Mouse (Mus musculus): ENCODE results near the gene Calm1. TPM values are rescaled to one million over a fixed set of nuclear protein-coding genes. Genes with fewer than 3 reads are reported as not detected.
"Not testable (repeated sequence)": the region's sequence is repeated elsewhere in the genome, so short reads cannot be mapped to it uniquely, and the experiment has no call there.

Gene Calm1
- polyA plus RNA-seq, 1 experiment from 2014 or later: 1,989 TPM

DNA sequence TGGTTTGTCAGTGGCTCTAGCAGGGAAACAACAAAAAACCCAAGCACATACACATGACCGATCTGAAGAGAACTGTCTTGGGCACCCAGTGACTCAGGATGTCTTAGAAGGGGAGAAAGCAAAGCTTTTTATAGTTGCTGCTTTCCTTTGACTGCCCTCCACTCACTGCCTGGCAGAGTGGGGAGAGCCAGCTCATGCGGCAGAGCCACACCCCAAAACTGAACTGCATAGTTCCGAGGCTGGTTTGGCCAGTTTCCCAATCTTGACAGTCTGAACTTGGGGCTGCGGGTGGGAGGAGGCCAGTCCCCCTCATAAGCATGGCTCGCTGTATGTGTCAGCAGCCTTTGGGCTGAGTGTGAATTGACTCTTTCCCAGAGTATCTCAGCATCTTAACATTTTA, 11.7 kb downstream of the Calm1 start:
- ATAC-seq (replicated peaks; ENCODE audit: low FRiP score, low TSS enrichment, low read depth) (peak; percentile 58), DNase-seq (ENCODE audit: low spot score) (no peak)
- Histone ChIP-seq H3K4me3 (ENCODE audit: low read depth, low read length) (no peak overlapping the region), H3K9me3 (ENCODE audit: control insufficient read depth, low read length) (peaks cover 5% of the 10 kb centered on the region; the same call in 1 of the 2 replicates), H3K9ac (ENCODE audit: low read length) (no peak overlapping the region), H3K27ac (ENCODE audit: low read depth) (0 out of 2 replicates have a peak overlapping the region, but pooled peaks have one; percentile 33), H3K36me3 (ENCODE audit: control insufficient read depth, insufficient read depth, low read length) (peaks cover 41% of the 10 kb centered on the region), H3K4me2 (ENCODE audit: low read length) (no peak overlapping the region), H3K27me3 (replicated peaks; ENCODE audit: control insufficient read depth, insufficient read depth, low read length) (no peaks in the 10 kb centered on the region), H3K4me1 (replicated peaks; ENCODE audit: control insufficient read depth, insufficient read depth, low read length) (peaks cover 14% of the 10 kb centered on the region)
- WGBS: 39% methylated on average over 5 of the region's 5 CpGs

DNA sequence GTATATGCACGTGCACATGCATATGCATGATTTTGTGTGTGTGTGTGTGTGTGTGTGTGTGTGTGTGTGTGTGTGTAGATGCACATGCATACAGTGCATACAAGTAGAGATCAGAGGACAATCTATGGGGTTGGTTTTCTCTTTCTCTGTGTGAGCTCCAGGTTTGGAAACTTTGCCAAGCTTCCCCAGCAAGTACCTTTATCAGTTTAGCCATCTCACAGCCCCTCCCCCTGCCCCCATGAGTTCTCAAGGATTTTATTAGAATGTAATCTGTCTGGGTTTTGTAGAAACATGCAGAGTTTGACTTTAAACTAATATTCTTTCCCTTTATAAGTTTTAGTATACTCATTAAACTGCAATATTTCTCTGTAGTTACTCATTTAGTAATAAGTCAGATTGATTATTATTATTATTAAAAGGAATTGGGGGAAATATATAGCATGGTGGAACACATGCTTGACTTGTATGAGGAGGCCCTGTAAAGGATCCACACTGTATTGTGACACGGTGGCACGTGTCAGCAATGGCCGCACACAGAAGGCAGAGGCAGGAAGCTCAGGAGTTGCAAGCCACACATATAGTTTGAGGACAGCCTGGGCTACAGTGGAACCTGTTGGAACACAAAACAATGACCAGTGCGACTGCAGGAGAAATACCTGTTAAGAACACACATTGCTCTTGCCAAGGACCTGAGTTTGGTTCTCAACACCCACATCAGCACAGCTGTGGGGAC, 12.4 kb downstream of the Calm1 start:
- peaks cover 5% of the 10 kb centered on the region; the same call in 1 of the 2 replicates for H3K9me3 ChIP-seq (ENCODE audit: control insufficient read depth, low read length)
- ATAC-seq (replicated peaks; ENCODE audit: low FRiP score, low TSS enrichment, low read depth) (no peak; the same call in 1 of the 2 replicates), DNase-seq (ENCODE audit: low spot score) (no peak)
- H3K36me3 ChIP-seq (ENCODE audit: control insufficient read depth, insufficient read depth, low read length): peaks cover 35% of the 10 kb centered on the region
- H3K4me2 ChIP-seq (ENCODE audit: low read length): no peak overlapping the region
- no peak overlapping the region for H3K4me3 ChIP-seq (ENCODE audit: low read depth, low read length)
- no peak overlapping the region for H3K9ac ChIP-seq (ENCODE audit: low read length)
- WGBS: 82% methylated on average over 5 of the region's 5 CpGs
- H3K27ac ChIP-seq (ENCODE audit: low read depth): no peak overlapping the region
- H3K27me3 ChIP-seq (replicated peaks; ENCODE audit: control insufficient read depth, insufficient read depth, low read length): no peaks in the 10 kb centered on the region
- H3K4me1 ChIP-seq (replicated peaks; ENCODE audit: control insufficient read depth, insufficient read depth, low read length): peaks cover 14% of the 10 kb centered on the region

- Histone ChIP-seq H3K4me2 (ENCODE audit: low read length) (no peak overlapping the region), H3K27ac (ENCODE audit: low read depth) (no peak overlapping the region), H3K9ac (ENCODE audit: low read length) (no peak overlapping the region), H3K9me3 (ENCODE audit: control insufficient read depth, low read length) (peaks cover 5% of the 10 kb centered on the region; the same call in 1 of the 2 replicates), H3K27me3 (replicated peaks; ENCODE audit: control insufficient read depth, insufficient read depth, low read length) (no peaks in the 10 kb centered on the region), H3K4me1 (replicated peaks; ENCODE audit: control insufficient read depth, insufficient read depth, low read length) (peaks cover 14% of the 10 kb centered on the region), H3K36me3 (ENCODE audit: control insufficient read depth, insufficient read depth, low read length) (peaks cover 27% of the 10 kb centered on the region), H3K4me3 (ENCODE audit: low read depth, low read length) (no peak overlapping the region)
- DNase-seq (ENCODE audit: low spot score): no peak
- no peak for ATAC-seq (replicated peaks; ENCODE audit: low FRiP score, low TSS enrichment, low read depth)
- WGBS: 49% methylated on average over 3 of the region's 3 CpGs
Observed at GRCm38 (mm10) chr12:100212397-100212796, 13.2 kb downstream of the Calm1 start.

GRCm38 (mm10) chr12:100213162-100213561, 13.9 kb downstream of the Calm1 start:
- H3K9ac ChIP-seq (ENCODE audit: low read length): no peak overlapping the region
- H3K4me1 ChIP-seq (replicated peaks; ENCODE audit: control insufficient read depth, insufficient read depth, low read length): peaks cover 14% of the 10 kb centered on the region
- WGBS: 75% methylated on average over 2 of the region's 2 CpGs
- H3K27me3 ChIP-seq (replicated peaks; ENCODE audit: control insufficient read depth, insufficient read depth, low read length): no peaks in the 10 kb centered on the region
- H3K36me3 ChIP-seq (ENCODE audit: control insufficient read depth, insufficient read depth, low read length): peaks cover 20% of the 10 kb centered on the region
- ATAC-seq (replicated peaks; ENCODE audit: low FRiP score, low TSS enrichment, low read depth) (no peak), DNase-seq (ENCODE audit: low spot score) (no peak)
- H3K9me3 ChIP-seq (ENCODE audit: control insufficient read depth, low read length): peaks cover 5% of the 10 kb centered on the region; the same call in 1 of the 2 replicates
- H3K4me3 ChIP-seq (ENCODE audit: low read depth, low read length): no peak overlapping the region
- no peak overlapping the region for H3K4me2 ChIP-seq (ENCODE audit: low read length)
- no peak overlapping the region for H3K27ac ChIP-seq (ENCODE audit: low read depth)

GRCm38 (mm10) chr12:100214156-100214555, 14.9 kb downstream of the Calm1 start:
- H3K27me3 ChIP-seq (replicated peaks; ENCODE audit: control insufficient read depth, insufficient read depth, low read length): no peaks in the 10 kb centered on the region
- H3K4me1 ChIP-seq (replicated peaks; ENCODE audit: control insufficient read depth, insufficient read depth, low read length): peaks cover 14% of the 10 kb centered on the region
- no peak overlapping the region for H3K4me3 ChIP-seq (ENCODE audit: low read depth, low read length)
- ATAC-seq (replicated peaks; ENCODE audit: low FRiP score, low TSS enrichment, low read depth) (no peak), DNase-seq (ENCODE audit: low spot score) (no peak)
- H3K9me3 ChIP-seq (ENCODE audit: control insufficient read depth, low read length): peaks cover 5% of the 10 kb centered on the region; the same call in 1 of the 2 replicates
- 95% methylated on average over 10 of the region's 10 CpGs for WGBS
- H3K9ac ChIP-seq (ENCODE audit: low read length): no peak overlapping the region
- H3K4me2 ChIP-seq (ENCODE audit: low read length): no peak overlapping the region
- peaks cover 11% of the 10 kb centered on the region for H3K36me3 ChIP-seq (ENCODE audit: control insufficient read depth, insufficient read depth, low read length)
- H3K27ac ChIP-seq (ENCODE audit: low read depth): no peak overlapping the region

- Histone ChIP-seq H3K4me2 (ENCODE audit: low read length) (no peak overlapping the region), H3K4me1 (replicated peaks; ENCODE audit: control insufficient read depth, insufficient read depth, low read length) (peaks cover 14% of the 10 kb centered on the region), H3K9ac (ENCODE audit: low read length) (no peak overlapping the region), H3K27ac (ENCODE audit: low read depth) (no peak overlapping the region), H3K4me3 (ENCODE audit: low read depth, low read length) (no peak overlapping the region), H3K36me3 (ENCODE audit: control insufficient read depth, insufficient read depth, low read length) (peaks cover 5% of the 10 kb centered on the region), H3K9me3 (ENCODE audit: control insufficient read depth, low read length) (peaks cover 5% of the 10 kb centered on the region; the same call in 1 of the 2 replicates), H3K27me3 (replicated peaks; ENCODE audit: control insufficient read depth, insufficient read depth, low read length) (no peaks in the 10 kb centered on the region)
- DNase-seq (ENCODE audit: low spot score): no peak
- ATAC-seq (replicated peaks; ENCODE audit: low FRiP score, low TSS enrichment, low read depth): no peak
- WGBS: 70% methylated on average over 3 of the region's 3 CpGs
Observed at GRCm38 (mm10) chr12:100214738-100215137, 15.5 kb downstream of the Calm1 start.

- H3K27me3 ChIP-seq (replicated peaks; ENCODE audit: control insufficient read depth, insufficient read depth, low read length); H3K4me1 ChIP-seq (replicated peaks; ENCODE audit: control insufficient read depth, insufficient read depth, low read length); H3K9ac ChIP-seq (ENCODE audit: low read length); H3K27ac ChIP-seq (ENCODE audit: low read depth); H3K9me3 ChIP-seq (ENCODE audit: control insufficient read depth, low read length); H3K36me3 ChIP-seq (ENCODE audit: control insufficient read depth, insufficient read depth, low read length); H3K4me2 ChIP-seq (ENCODE audit: low read length); ATAC-seq (replicated peaks; ENCODE audit: low FRiP score, low TSS enrichment, low read depth); H3K4me3 ChIP-seq (ENCODE audit: low read depth, low read length); DNase-seq (ENCODE audit: low spot score): not testable (repeated sequence)
- WGBS: 95% methylated on average over 2 of the region's 2 CpGs
Observed at GRCm38 (mm10) chr12:100217087-100217486, 17.9 kb downstream of the Calm1 start.

DNA sequence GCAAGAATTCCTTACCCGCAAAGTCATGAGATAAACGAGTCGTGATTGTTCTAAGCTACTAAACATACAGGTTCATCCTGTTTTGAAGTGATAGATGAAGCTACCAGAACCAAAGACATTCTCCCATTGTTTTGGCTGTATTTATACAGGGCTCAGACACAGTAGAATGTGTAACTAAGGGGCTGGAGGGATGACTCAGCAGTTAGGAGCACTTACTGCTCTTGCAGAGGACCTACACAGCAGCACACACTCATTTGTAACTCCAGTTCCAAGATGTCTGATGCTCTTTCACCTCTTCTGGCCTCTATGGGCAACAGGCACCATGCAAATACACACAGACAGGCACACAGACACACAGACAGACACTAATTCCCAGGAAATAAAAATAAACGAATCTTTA, 20.8 kb downstream of the Calm1 start:
- H3K9me3 ChIP-seq (ENCODE audit: control insufficient read depth, low read length): no peaks in the 10 kb centered on the region
- DNase-seq (ENCODE audit: low spot score) (no peak), ATAC-seq (replicated peaks; ENCODE audit: low FRiP score, low TSS enrichment, low read depth) (no peak)
- H3K4me1 ChIP-seq (replicated peaks; ENCODE audit: control insufficient read depth, insufficient read depth, low read length): peaks cover 5% of the 10 kb centered on the region; the same call in 1 of the 2 replicates
- no peak overlapping the region for H3K4me2 ChIP-seq (ENCODE audit: low read length)
- no peak overlapping the region for H3K9ac ChIP-seq (ENCODE audit: low read length)
- no peak overlapping the region for H3K4me3 ChIP-seq (ENCODE audit: low read depth, low read length)
- H3K27ac ChIP-seq (ENCODE audit: low read depth): no peak overlapping the region
- no peaks in the 10 kb centered on the region for H3K36me3 ChIP-seq (ENCODE audit: control insufficient read depth, insufficient read depth, low read length)
- no peaks in the 10 kb centered on the region for H3K27me3 ChIP-seq (replicated peaks; ENCODE audit: control insufficient read depth, insufficient read depth, low read length)
- whole genome bisulfite sequencing: 67% methylated on average over 4 of the region's 4 CpGs

Data from intestine, embryonic 14.5 days (tissue).